Mouse (Mus musculus) B cell, adult 2 months (primary cell): ENCODE data around the gene Rbfox1.

ENCODE experiments used
- DNase-seq, 2 experiments: peaks; one replicate each; pipeline ENCODE4 v3.0.0; 2022

Gene Rbfox1

GRCm38 (mm10) chr16:6732646-6733045 is 847.5 kb downstream of the Rbfox1 start:
- DNase-seq: no peak

- DNase-seq: no peak
These were observed 848.3 kb downstream of the Rbfox1 start for GRCm38 (mm10) chr16:6733427-6733826.

- no peak for DNase-seq
These were observed 851.4 kb downstream of the Rbfox1 start for GRCm38 (mm10) chr16:6736566-6736965.

GRCm38 (mm10) chr16:6736998-6737397 is 851.8 kb downstream of the Rbfox1 start:
- no peak for DNase-seq

- no peak for DNase-seq
These were observed 861.0 kb downstream of the Rbfox1 start for GRCm38 (mm10) chr16:6746116-6746515.

GRCm38 (mm10) chr16:6750491-6750890 is 865.3 kb downstream of the Rbfox1 start:
- DNase-seq: no peak

- DNase-seq: no peak
These were observed 869.7 kb downstream of the Rbfox1 start for GRCm38 (mm10) chr16:6754847-6755246.

GRCm38 (mm10) chr16:6769495-6770237 is 884.5 kb downstream of the Rbfox1 start:
- DNase-seq: no peak

- DNase-seq: no peak
These were observed 892.5 kb downstream of the Rbfox1 start for GRCm38 (mm10) chr16:6777506-6778185.

- no peak for DNase-seq
These were observed 899.0 kb downstream of the Rbfox1 start for GRCm38 (mm10) chr16:6784144-6784543.

GRCm38 (mm10) chr16:6785026-6785425 is 899.9 kb downstream of the Rbfox1 start:
- DNase-seq: no peak

- no peak for DNase-seq
These were observed 906.1 kb downstream of the Rbfox1 start for GRCm38 (mm10) chr16:6791218-6791617.

GRCm38 (mm10) chr16:6791655-6792054 is 906.5 kb downstream of the Rbfox1 start:
- no peak for DNase-seq

GRCm38 (mm10) chr16:6806246-6806645 is 921.1 kb downstream of the Rbfox1 start:
- no peak for DNase-seq

GRCm38 (mm10) chr16:6807835-6808234 is 922.7 kb downstream of the Rbfox1 start:
- DNase-seq: no peak

GRCm38 (mm10) chr16:6813871-6814270 is 928.7 kb downstream of the Rbfox1 start:
- DNase-seq: no peak

GRCm38 (mm10) chr16:6821741-6822140 is 936.6 kb downstream of the Rbfox1 start:
- no peak for DNase-seq

GRCm38 (mm10) chr16:6829892-6830524 is 944.9 kb downstream of the Rbfox1 start:
- no peak for DNase-seq

- DNase-seq: no peak
These were observed 948.3 kb downstream of the Rbfox1 start for GRCm38 (mm10) chr16:6833486-6833885.

- DNase-seq: no peak
These were observed 949.9 kb downstream of the Rbfox1 start for GRCm38 (mm10) chr16:6835051-6835450.

GRCm38 (mm10) chr16:6839299-6839995 is 954.3 kb downstream of the Rbfox1 start:
- DNase-seq: no peak

- no peak for DNase-seq
These were observed 954.9 kb downstream of the Rbfox1 start for GRCm38 (mm10) chr16:6840007-6840406.

GRCm38 (mm10) chr16:6840461-6840860 is 955.3 kb downstream of the Rbfox1 start:
- DNase-seq: no peak
